Mouse (Mus musculus): ENCODE data around the gene Bgn. TPM values are rescaled to one million over a fixed set of nuclear protein-coding genes. Genes with fewer than 3 reads are reported as not detected.

Bgn gene
- 10.3 and 12.3 TPM in 2 replicates for polyA plus RNA-seq (2016; fragmentation: Nextera tagmentation; extraction: Ambion mirVana)

- peak within 1 kb of the TSS; percentile 60 for H3K27ac ChIP-seq
- H3K36me3 ChIP-seq (replicated peaks): no peaks in the 10 kb centered on the region
- H3K9me3 ChIP-seq: no peaks in the 10 kb centered on the region
- peaks cover 6% of the 10 kb centered on the region; the same call in 1 of the 2 replicates for H3K4me1 ChIP-seq
- peaks cover 92% of the 10 kb centered on the region for H3K27me3 ChIP-seq (ENCODE audit: poor library complexity, severe bottlenecking)
- DNase-seq (ENCODE audit: extremely low spot score, low spot score): no peak
- WGBS: 44% methylated on average over 7 of the region's 14 CpGs
- peak within 1 kb of the TSS; percentile 24 for H3K4me3 ChIP-seq
Observed at GRCm38 (mm10) chrX:73483484-73483810, at the start of gene Bgn. Gene Bgn, plus strand, starts transcription at chrX:73483602.

GRCm38 (mm10) chrX:73435252-73435651 lies 48.1 kb upstream of the Bgn start, which contains the start of gene Trex2:
Gene Trex2, minus strand, starts transcription at chrX:73435344.
- no peak within 1 kb of the TSS for H3K27ac ChIP-seq
- DNase-seq (ENCODE audit: extremely low spot score, low spot score): no peak
- no peaks in the 10 kb centered on the region for H3K9me3 ChIP-seq
- H3K4me1 ChIP-seq: no peaks in the 10 kb centered on the region
- H3K36me3 ChIP-seq (replicated peaks): peaks cover 18% of the 10 kb centered on the region
- WGBS: 84% methylated on average over 11 of the region's 11 CpGs
- peaks cover 48% of the 10 kb centered on the region for H3K27me3 ChIP-seq (ENCODE audit: poor library complexity, severe bottlenecking)
- no peak within 1 kb of the TSS for H3K4me3 ChIP-seq

GRCm38 (mm10) chrX:73441428-73441827 lies 42.0 kb upstream of the Bgn start:
- Histone ChIP-seq H3K36me3 (replicated peaks) (peaks cover 31% of the 10 kb centered on the region), H3K27ac (no peak overlapping the region), H3K27me3 (ENCODE audit: poor library complexity, severe bottlenecking) (peaks cover 39% of the 10 kb centered on the region), H3K4me1 (no peaks in the 10 kb centered on the region), H3K4me3 (no peak overlapping the region), H3K9me3 (no peaks in the 10 kb centered on the region)
- 73% methylated on average over 2 of the region's 2 CpGs for WGBS
- no peak for DNase-seq (ENCODE audit: extremely low spot score, low spot score)

- Histone ChIP-seq H3K4me1 (no peaks in the 10 kb centered on the region), H3K27me3 (ENCODE audit: poor library complexity, severe bottlenecking) (peaks cover 27% of the 10 kb centered on the region), H3K9me3 (no peaks in the 10 kb centered on the region), H3K27ac (no peak overlapping the region), H3K4me3 (no peak overlapping the region), H3K36me3 (replicated peaks) (peaks cover 24% of the 10 kb centered on the region)
- DNase-seq (ENCODE audit: extremely low spot score, low spot score): peak; percentile 31
- 23% methylated on average over 2 of the region's 2 CpGs for WGBS
Observed at GRCm38 (mm10) chrX:73451949-73452348, 31.5 kb upstream of the Bgn start.

GRCm38 (mm10) chrX:73458877-73459392 lies 24.5 kb upstream of the Bgn start, which contains the start of gene Haus7:
Gene Haus7, minus strand, starts transcription at chrX:73459044.
- DNase-seq (ENCODE audit: extremely low spot score, low spot score): peak; percentile 88
- H3K4me1 ChIP-seq: peaks cover 9% of the 10 kb centered on the region
- H3K27me3 ChIP-seq (ENCODE audit: poor library complexity, severe bottlenecking): peaks cover 12% of the 10 kb centered on the region
- peak within 1 kb of the TSS; percentile 62 for H3K4me3 ChIP-seq
- WGBS: 20% methylated on average over 25 of the region's 26 CpGs
- H3K36me3 ChIP-seq (replicated peaks): no peaks in the 10 kb centered on the region
- H3K9me3 ChIP-seq: no peaks in the 10 kb centered on the region
- H3K27ac ChIP-seq: peak within 1 kb of the TSS; percentile 81

GRCm38 (mm10) chrX:73460792-73461191 lies 22.6 kb upstream of the Bgn start:
- WGBS: 86% methylated on average over 4 of the region's 4 CpGs
- Histone ChIP-seq H3K27me3 (ENCODE audit: poor library complexity, severe bottlenecking) (peaks cover 16% of the 10 kb centered on the region), H3K36me3 (replicated peaks) (no peaks in the 10 kb centered on the region), H3K9me3 (no peaks in the 10 kb centered on the region), H3K4me3 (no peak overlapping the region), H3K27ac (no peak overlapping the region), H3K4me1 (peaks cover 9% of the 10 kb centered on the region)
- no peak for DNase-seq (ENCODE audit: extremely low spot score, low spot score)

GRCm38 (mm10) chrX:73465483-73466186 lies 17.8 kb upstream of the Bgn start:
- Histone ChIP-seq H3K27me3 (ENCODE audit: poor library complexity, severe bottlenecking) (peaks cover 51% of the 10 kb centered on the region), H3K27ac (no peak overlapping the region), H3K9me3 (no peaks in the 10 kb centered on the region), H3K4me1 (no peaks in the 10 kb centered on the region), H3K4me3 (no peak overlapping the region), H3K36me3 (replicated peaks) (no peaks in the 10 kb centered on the region)
- WGBS: 69% methylated on average over 9 of the region's 9 CpGs
- DNase-seq (ENCODE audit: extremely low spot score, low spot score): no peak

GRCm38 (mm10) chrX:73467446-73468241 lies 15.8 kb upstream of the Bgn start:
- peaks cover 71% of the 10 kb centered on the region for H3K27me3 ChIP-seq (ENCODE audit: poor library complexity, severe bottlenecking)
- no peak overlapping the region for H3K4me3 ChIP-seq
- H3K27ac ChIP-seq: peak overlapping the region; percentile 66
- no peaks in the 10 kb centered on the region for H3K36me3 ChIP-seq (replicated peaks)
- no peak for DNase-seq (ENCODE audit: extremely low spot score, low spot score)
- 72% methylated on average over 5 of the region's 5 CpGs for WGBS
- no peaks in the 10 kb centered on the region for H3K4me1 ChIP-seq
- no peaks in the 10 kb centered on the region for H3K9me3 ChIP-seq

GRCm38 (mm10) chrX:73468330-73468729 lies 15.1 kb upstream of the Bgn start:
- 74% methylated on average over 3 of the region's 3 CpGs for WGBS
- H3K4me3 ChIP-seq: no peak overlapping the region
- no peaks in the 10 kb centered on the region for H3K4me1 ChIP-seq
- peaks cover 77% of the 10 kb centered on the region for H3K27me3 ChIP-seq (ENCODE audit: poor library complexity, severe bottlenecking)
- H3K27ac ChIP-seq: peak overlapping the region; percentile 66
- no peaks in the 10 kb centered on the region for H3K9me3 ChIP-seq
- no peaks in the 10 kb centered on the region for H3K36me3 ChIP-seq (replicated peaks)
- DNase-seq (ENCODE audit: extremely low spot score, low spot score): no peak

- H3K4me3 ChIP-seq: no peak overlapping the region
- H3K36me3 ChIP-seq (replicated peaks): no peaks in the 10 kb centered on the region
- H3K4me1 ChIP-seq: no peaks in the 10 kb centered on the region
- peaks cover 80% of the 10 kb centered on the region for H3K27me3 ChIP-seq (ENCODE audit: poor library complexity, severe bottlenecking)
- DNase-seq (ENCODE audit: extremely low spot score, low spot score): no peak
- H3K9me3 ChIP-seq: no peaks in the 10 kb centered on the region
- peak overlapping the region; percentile 66; the same call in 1 of the 2 replicates for H3K27ac ChIP-seq
- 70% methylated on average over 1 of the region's 1 CpGs for WGBS
Observed at GRCm38 (mm10) chrX:73468752-73469151, 14.7 kb upstream of the Bgn start.

- H3K9me3 ChIP-seq: no peaks in the 10 kb centered on the region
- H3K36me3 ChIP-seq (replicated peaks): no peaks in the 10 kb centered on the region
- no peak for DNase-seq (ENCODE audit: extremely low spot score, low spot score)
- H3K27me3 ChIP-seq (ENCODE audit: poor library complexity, severe bottlenecking): peaks cover 95% of the 10 kb centered on the region
- peaks cover 8% of the 10 kb centered on the region for H3K4me1 ChIP-seq
- no peak overlapping the region for H3K4me3 ChIP-seq
- WGBS: 92% methylated on average over 3 of the region's 3 CpGs
- H3K27ac ChIP-seq: no peak overlapping the region
Observed at GRCm38 (mm10) chrX:73471764-73472163, 11.6 kb upstream of the Bgn start.

GRCm38 (mm10) chrX:73474340-73475165 lies 8.8 kb upstream of the Bgn start:
- no peak overlapping the region for H3K4me3 ChIP-seq
- 66% methylated on average over 12 of the region's 12 CpGs for WGBS
- no peaks in the 10 kb centered on the region for H3K9me3 ChIP-seq
- peaks cover 8% of the 10 kb centered on the region for H3K4me1 ChIP-seq
- H3K27me3 ChIP-seq (ENCODE audit: poor library complexity, severe bottlenecking): peaks cover 95% of the 10 kb centered on the region
- no peaks in the 10 kb centered on the region for H3K36me3 ChIP-seq (replicated peaks)
- H3K27ac ChIP-seq: peak overlapping the region; percentile 62; the same call in 1 of the 2 replicates
- no peak for DNase-seq (ENCODE audit: extremely low spot score, low spot score)

Data from forebrain, embryonic 10.5 days (tissue).